Mouse (Mus musculus): Measurements from ENCODE around the gene Rinl. TPM values are rescaled to one million over a fixed set of nuclear protein-coding genes. Genes with fewer than 3 reads are reported as not detected.
A peak's percentile ranks its signal among the peaks of the same experiment; 100 is the strongest.

The Rinl gene
- 1.7 and 2.8 TPM in 2 replicates for polyA plus RNA-seq (2016; fragmentation: Nextera tagmentation; extraction: Ambion mirVana)

GRCm38 (mm10) chr7:28788307-28789195 is at the start of gene Rinl:
Rinl (plus strand) TSS chr7:28788969.
- no peak within 1 kb of the TSS for H3K27ac ChIP-seq (replicated peaks)
- no peaks in the 10 kb centered on the region for H3K4me1 ChIP-seq
- no peaks in the 10 kb centered on the region for H3K9me3 ChIP-seq
- peaks cover 29% of the 10 kb centered on the region for H3K36me3 ChIP-seq
- 79% methylated on average over 5 of the region's 5 CpGs for WGBS
- H3K27me3 ChIP-seq = no peaks in the 10 kb centered on the region
- H3K4me2 ChIP-seq (replicated peaks) = no peak within 1 kb of the TSS
- ATAC-seq (ENCODE audit: low FRiP score, low read depth) = no peak
- H3K9ac ChIP-seq (replicated peaks) = no peak within 1 kb of the TSS
- H3K4me3 ChIP-seq = no peak within 1 kb of the TSS

GRCm38 (mm10) chr7:28739829-28740228 is 48.9 kb upstream of the Rinl start:
- Histone ChIP-seq H3K9ac (replicated peaks) (no peak overlapping the region), H3K4me3 (no peak overlapping the region), H3K4me1 (peaks cover 13% of the 10 kb centered on the region), H3K9me3 (no peaks in the 10 kb centered on the region), H3K4me2 (replicated peaks) (no peak overlapping the region), H3K27ac (replicated peaks) (no peak overlapping the region), H3K36me3 (peaks cover 30% of the 10 kb centered on the region), H3K27me3 (no peaks in the 10 kb centered on the region)
- 94% methylated on average over 21 of the region's 21 CpGs for WGBS
- ATAC-seq (ENCODE audit: low FRiP score, low read depth) = no peak

- H3K9ac ChIP-seq (replicated peaks) = peak overlapping the region; percentile 81
- peaks cover 13% of the 10 kb centered on the region for H3K4me1 ChIP-seq
- peak overlapping the region; percentile 78 for H3K4me3 ChIP-seq
- H3K36me3 ChIP-seq = peaks cover 36% of the 10 kb centered on the region
- H3K9me3 ChIP-seq = no peaks in the 10 kb centered on the region
- no peak overlapping the region for H3K27ac ChIP-seq (replicated peaks)
- 43% methylated on average over 9 of the region's 9 CpGs for WGBS
- no peaks in the 10 kb centered on the region for H3K27me3 ChIP-seq
- peak overlapping the region; percentile 83 for H3K4me2 ChIP-seq (replicated peaks)
- no peak for ATAC-seq (ENCODE audit: low FRiP score, low read depth)
These were observed 47.8 kb upstream of the Rinl start for GRCm38 (mm10) chr7:28740949-28741348.

GRCm38 (mm10) chr7:28741368-28741708 is 47.4 kb upstream of the Rinl start:
- peak overlapping the region; percentile 83 for H3K4me2 ChIP-seq (replicated peaks)
- ATAC-seq (ENCODE audit: low FRiP score, low read depth) = no peak
- H3K36me3 ChIP-seq = peaks cover 40% of the 10 kb centered on the region
- no peaks in the 10 kb centered on the region for H3K9me3 ChIP-seq
- under 1% methylated on average over 13 of the region's 13 CpGs for WGBS
- H3K9ac ChIP-seq (replicated peaks) = peak overlapping the region; percentile 81
- H3K4me3 ChIP-seq = peak overlapping the region; percentile 78
- H3K27ac ChIP-seq (replicated peaks) = 0 out of 2 replicates have a peak overlapping the region, but pooled peaks have one; percentile 46
- no peaks in the 10 kb centered on the region for H3K27me3 ChIP-seq
- H3K4me1 ChIP-seq = peaks cover 13% of the 10 kb centered on the region

- peak within 1 kb of the TSS; percentile 78 for H3K4me3 ChIP-seq
- H3K4me1 ChIP-seq = peaks cover 13% of the 10 kb centered on the region
- peaks cover 45% of the 10 kb centered on the region for H3K36me3 ChIP-seq
- ATAC-seq (ENCODE audit: low FRiP score, low read depth) = peak; percentile 99
- H3K27ac ChIP-seq (replicated peaks) = peak within 1 kb of the TSS; percentile 65
- H3K9me3 ChIP-seq = no peaks in the 10 kb centered on the region
- H3K4me2 ChIP-seq (replicated peaks) = peak within 1 kb of the TSS; percentile 83
- under 1% methylated on average over 39 of the region's 39 CpGs for whole genome bisulfite sequencing
- H3K27me3 ChIP-seq = no peaks in the 10 kb centered on the region
- H3K9ac ChIP-seq (replicated peaks) = peak within 1 kb of the TSS; percentile 81
These were observed 46.9 kb upstream of the Rinl start, which contains the start of the genes Mrps12 and Sars2 for GRCm38 (mm10) chr7:28741709-28742438. Mrps12 (minus strand) TSS chr7:28741820. Sars2 (plus strand) TSS chr7:28741992.

GRCm38 (mm10) chr7:28749935-28750334 is 38.8 kb upstream of the Rinl start:
- Histone ChIP-seq H3K9ac (replicated peaks) (no peak overlapping the region), H3K9me3 (no peaks in the 10 kb centered on the region), H3K27ac (replicated peaks) (no peak overlapping the region), H3K27me3 (no peaks in the 10 kb centered on the region; the same call in 1 of the 2 replicates), H3K4me1 (no peaks in the 10 kb centered on the region), H3K36me3 (peaks cover 49% of the 10 kb centered on the region), H3K4me2 (replicated peaks) (no peak overlapping the region), H3K4me3 (no peak overlapping the region)
- ATAC-seq (ENCODE audit: low FRiP score, low read depth) = no peak
- 92% methylated on average over 7 of the region's 7 CpGs for WGBS

GRCm38 (mm10) chr7:28756079-28756478 is 32.7 kb upstream of the Rinl start, which contains the start of gene Ccer2:
Ccer2 (plus strand) TSS chr7:28756174.
- no peak within 1 kb of the TSS for H3K27ac ChIP-seq (replicated peaks)
- H3K9ac ChIP-seq (replicated peaks) = 0 out of 2 replicates have a peak within 1 kb of the TSS, but pooled peaks have one; percentile 31
- H3K27me3 ChIP-seq = peaks cover 23% of the 10 kb centered on the region
- ATAC-seq (ENCODE audit: low FRiP score, low read depth) = 0 out of 2 replicates have a peak, but pooled peaks have one; percentile 4
- H3K9me3 ChIP-seq = no peaks in the 10 kb centered on the region
- peak within 1 kb of the TSS; percentile 46 for H3K4me2 ChIP-seq (replicated peaks)
- H3K4me1 ChIP-seq = peaks cover 7% of the 10 kb centered on the region
- 5% methylated on average over 13 of the region's 17 CpGs for WGBS
- peak within 1 kb of the TSS; percentile 17; the same call in 1 of the 2 replicates for H3K4me3 ChIP-seq
- peaks cover 46% of the 10 kb centered on the region for H3K36me3 ChIP-seq

GRCm38 (mm10) chr7:28758623-28759022 is 30.1 kb upstream of the Rinl start:
- Histone ChIP-seq H3K27ac (replicated peaks) (no peak overlapping the region), H3K36me3 (peaks cover 43% of the 10 kb centered on the region), H3K4me2 (replicated peaks) (no peak overlapping the region), H3K4me3 (no peak overlapping the region), H3K4me1 (peaks cover 7% of the 10 kb centered on the region), H3K9ac (replicated peaks) (no peak overlapping the region), H3K9me3 (no peaks in the 10 kb centered on the region), H3K27me3 (peaks cover 23% of the 10 kb centered on the region)
- no peak for ATAC-seq (ENCODE audit: low FRiP score, low read depth)
- 83% methylated on average over 13 of the region's 13 CpGs for WGBS

GRCm38 (mm10) chr7:28761907-28762306 is 26.9 kb upstream of the Rinl start:
- 92% methylated on average over 9 of the region's 9 CpGs for WGBS
- no peak for ATAC-seq (ENCODE audit: low FRiP score, low read depth)

GRCm38 (mm10) chr7:28765211-28765610 is 23.6 kb upstream of the Rinl start:
- WGBS = 85% methylated on average over 6 of the region's 6 CpGs
- peaks cover 19% of the 10 kb centered on the region for H3K36me3 ChIP-seq
- peak overlapping the region; percentile 79; the same call in 1 of the 2 replicates for H3K4me3 ChIP-seq
- no peaks in the 10 kb centered on the region for H3K27me3 ChIP-seq
- H3K9me3 ChIP-seq = no peaks in the 10 kb centered on the region
- ATAC-seq (ENCODE audit: low FRiP score, low read depth) = no peak
- H3K4me2 ChIP-seq (replicated peaks) = peak overlapping the region; percentile 68
- H3K4me1 ChIP-seq = peaks cover 31% of the 10 kb centered on the region
- no peak overlapping the region for H3K9ac ChIP-seq (replicated peaks)
- no peak overlapping the region for H3K27ac ChIP-seq (replicated peaks)

More at GRCm38 (mm10) chr7:28761907-28762306, 26.9 kb upstream of the Rinl start:
- H3K4me2 ChIP-seq (replicated peaks) = no peak overlapping the region
- no peak overlapping the region for H3K27ac ChIP-seq (replicated peaks)
- peaks cover 6% of the 10 kb centered on the region for H3K27me3 ChIP-seq
- H3K9me3 ChIP-seq = no peaks in the 10 kb centered on the region
- H3K4me1 ChIP-seq = peaks cover 15% of the 10 kb centered on the region
- no peak overlapping the region for H3K4me3 ChIP-seq
- H3K36me3 ChIP-seq = peaks cover 39% of the 10 kb centered on the region
- H3K9ac ChIP-seq (replicated peaks) = no peak overlapping the region

- Histone ChIP-seq H3K27ac (replicated peaks) (no peak within 1 kb of the TSS), H3K9ac (replicated peaks) (peak within 1 kb of the TSS; percentile 80), H3K4me2 (replicated peaks) (peak within 1 kb of the TSS; percentile 68), H3K4me1 (peaks cover 31% of the 10 kb centered on the region), H3K36me3 (peaks cover 9% of the 10 kb centered on the region), H3K4me3 (peak within 1 kb of the TSS; percentile 79), H3K9me3 (no peaks in the 10 kb centered on the region), H3K27me3 (no peaks in the 10 kb centered on the region)
- ATAC-seq (ENCODE audit: low FRiP score, low read depth) = peak; percentile 98
- WGBS = under 1% methylated on average over 45 of the region's 45 CpGs
These were observed 22.4 kb upstream of the Rinl start, which contains the start of gene Sirt2 for GRCm38 (mm10) chr7:28766173-28766879. Sirt2 (plus strand) TSS chr7:28766735.

Measured in midbrain, embryonic 12.5 days (tissue).